Mouse (Mus musculus): Measurements from ENCODE around the gene Bend6. TPM values are rescaled to one million over a fixed set of nuclear protein-coding genes. Genes with fewer than 3 reads are reported as not detected.

Bend6 gene
- total RNA-seq (2022), result 100 to 1,000 TPM; 128 to 153 (median 139) TPM

GRCm38 (mm10) chr1:33907421-33908190 lies at the start of gene Bend6:
Gene Bend6 (minus strand): TSS chr1:33907816.
- peak; percentile 67 to 72 for DNase-seq (ENCODE audit: low spot score in 2 of 2)

DNA sequence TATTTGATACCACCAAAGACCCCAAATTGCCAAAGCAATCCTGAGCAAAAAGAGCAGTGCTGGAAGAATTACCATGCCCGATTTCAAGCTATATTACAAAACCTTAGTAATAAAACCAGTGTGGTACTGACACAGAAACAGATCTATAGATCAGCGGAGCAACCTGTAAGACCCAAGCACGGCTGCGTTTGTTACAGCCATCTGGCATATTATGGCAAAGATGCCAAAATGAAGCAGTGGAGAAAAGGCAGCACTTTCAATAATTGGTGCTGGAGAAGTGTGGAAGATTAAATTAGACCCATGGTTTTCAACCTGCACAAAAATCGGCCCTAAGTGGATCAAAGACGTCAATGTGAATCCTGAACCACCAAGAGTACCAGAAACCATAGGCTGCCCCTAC lies 48.0 kb upstream of the Bend6 start:
- no peak for DNase-seq (ENCODE audit: low spot score in 2 of 2)

DNA sequence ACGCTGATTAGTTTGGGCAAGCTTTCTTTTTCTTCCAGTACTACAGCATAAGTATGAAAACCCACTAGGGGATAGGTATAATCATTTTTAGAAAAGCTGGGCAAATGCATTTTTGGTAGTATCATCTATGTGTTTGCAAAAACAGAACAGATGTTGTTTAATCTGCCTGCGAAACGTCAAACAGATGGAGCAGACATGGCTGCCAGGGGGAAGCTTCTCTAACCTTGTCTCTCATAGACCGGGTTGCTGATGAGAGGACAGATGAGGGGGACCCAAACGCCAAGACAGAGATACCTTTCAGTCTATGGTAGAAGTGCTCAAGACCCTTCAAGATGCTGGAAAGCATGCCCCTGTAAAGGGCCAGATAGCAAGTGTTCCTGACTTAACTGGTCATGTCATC lies 40.9 kb upstream of the Bend6 start:
- DNase-seq (ENCODE audit: low spot score in 2 of 2), result no peak

DNA sequence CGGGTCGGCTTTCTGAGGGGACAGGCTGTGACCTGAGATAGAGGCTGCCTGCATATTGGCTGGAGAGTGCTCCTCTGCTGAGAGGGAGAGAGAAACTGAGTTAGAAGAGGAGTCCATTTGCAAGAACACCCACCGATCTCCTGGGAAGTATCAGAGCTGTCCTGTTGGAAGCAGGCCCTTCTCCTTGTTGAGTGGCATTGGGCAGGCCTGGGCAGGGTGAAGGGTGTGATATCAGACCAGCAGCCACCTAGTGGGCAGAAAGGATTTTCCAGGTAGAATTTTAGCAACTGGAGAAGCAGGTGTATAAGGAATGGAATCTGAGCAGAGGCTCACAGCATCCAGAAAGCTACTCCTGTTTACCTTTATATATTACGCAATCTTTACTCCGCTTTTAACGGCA lies 40.2 kb upstream of the Bend6 start:
- no peak for DNase-seq (ENCODE audit: low spot score in 2 of 2)

DNA sequence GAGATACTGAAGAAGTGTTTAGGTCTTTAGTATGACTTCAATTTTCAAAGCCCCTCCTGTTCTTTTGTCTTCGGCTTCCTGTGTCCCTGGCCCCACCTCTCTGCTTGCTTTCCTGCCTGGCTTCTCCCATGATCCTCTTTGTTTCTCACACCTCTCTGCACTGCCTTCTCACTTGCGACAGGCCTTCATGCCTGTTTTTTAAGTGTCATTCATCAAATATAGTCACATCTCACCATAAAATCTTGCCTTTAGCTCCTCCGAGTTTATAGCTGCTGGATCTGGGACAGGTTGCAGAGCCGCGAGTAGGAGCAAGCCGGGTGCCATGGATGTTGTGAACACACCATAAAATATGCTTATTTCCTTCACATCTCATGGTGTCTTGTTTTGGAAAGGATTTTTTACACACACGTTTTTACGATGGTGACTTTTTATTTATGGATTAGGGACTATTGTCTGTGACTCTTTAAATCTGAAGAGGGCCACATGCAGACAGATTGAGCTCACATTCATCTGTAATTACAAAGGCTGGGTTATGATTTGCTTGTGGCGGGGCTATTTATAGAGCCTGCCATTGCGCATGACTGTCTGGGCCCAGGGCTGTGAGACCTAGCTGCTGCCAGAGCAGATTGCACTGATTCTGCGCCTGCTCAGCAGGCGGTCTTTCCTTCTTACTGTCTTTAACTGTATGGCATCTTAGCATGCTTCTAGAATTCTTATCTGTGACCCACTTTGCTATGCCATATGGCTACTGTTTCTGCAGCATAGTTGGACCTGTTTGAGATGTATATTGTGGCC lies 39.2 kb upstream of the Bend6 start:
- DNase-seq (ENCODE audit: low spot score in 2 of 2), result peak in 1 of 2 experiments; percentile 82

- DNase-seq (ENCODE audit: low spot score in 2 of 2), result no peak
Observed at GRCm38 (mm10) chr1:33945756-33946155, 38.1 kb upstream of the Bend6 start.

DNA sequence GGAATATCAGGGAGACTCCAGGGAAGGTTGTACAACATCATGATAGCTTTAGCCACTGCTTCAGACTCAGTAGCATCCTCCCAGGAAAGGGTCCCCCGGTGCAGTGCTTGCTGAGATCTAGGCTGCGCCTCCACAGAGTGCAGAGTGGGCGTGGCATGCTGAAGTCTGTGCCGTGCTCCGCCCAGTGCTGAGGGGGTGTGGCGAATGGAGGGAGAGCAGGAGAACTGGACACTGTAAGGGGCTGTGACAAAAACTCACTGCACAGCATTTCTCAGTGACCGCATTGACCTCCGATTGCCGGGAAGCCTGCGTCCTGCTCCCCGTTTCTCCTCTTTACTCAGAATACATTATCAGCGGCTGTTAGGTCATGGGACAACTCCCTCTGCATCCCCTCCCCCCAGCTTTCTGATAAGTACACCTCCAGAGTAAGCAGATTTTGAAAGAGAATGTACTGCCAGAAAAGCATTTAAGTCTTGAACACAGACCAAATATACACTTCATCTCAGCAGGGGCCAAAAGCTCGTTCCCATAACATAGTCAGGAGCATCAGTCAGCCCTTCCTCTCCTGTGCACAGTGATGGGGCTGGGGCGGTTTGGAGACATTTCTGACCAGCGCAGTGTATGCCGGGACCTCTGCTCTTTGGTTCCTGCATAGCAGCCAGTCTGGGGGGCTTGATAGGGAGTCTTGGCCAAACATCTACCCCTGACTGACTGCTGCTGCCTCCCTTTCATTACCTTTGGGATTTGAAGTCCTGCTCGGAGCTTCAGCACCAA lies 37.5 kb upstream of the Bend6 start:
- DNase-seq (ENCODE audit: low spot score in 2 of 2), result no peak

- no peak for DNase-seq (ENCODE audit: low spot score in 2 of 2)
Observed at GRCm38 (mm10) chr1:33943943-33944342, 36.3 kb upstream of the Bend6 start.

- no peak for DNase-seq (ENCODE audit: low spot score in 2 of 2)
Observed at GRCm38 (mm10) chr1:33942638-33943037, 35.0 kb upstream of the Bend6 start.

DNA sequence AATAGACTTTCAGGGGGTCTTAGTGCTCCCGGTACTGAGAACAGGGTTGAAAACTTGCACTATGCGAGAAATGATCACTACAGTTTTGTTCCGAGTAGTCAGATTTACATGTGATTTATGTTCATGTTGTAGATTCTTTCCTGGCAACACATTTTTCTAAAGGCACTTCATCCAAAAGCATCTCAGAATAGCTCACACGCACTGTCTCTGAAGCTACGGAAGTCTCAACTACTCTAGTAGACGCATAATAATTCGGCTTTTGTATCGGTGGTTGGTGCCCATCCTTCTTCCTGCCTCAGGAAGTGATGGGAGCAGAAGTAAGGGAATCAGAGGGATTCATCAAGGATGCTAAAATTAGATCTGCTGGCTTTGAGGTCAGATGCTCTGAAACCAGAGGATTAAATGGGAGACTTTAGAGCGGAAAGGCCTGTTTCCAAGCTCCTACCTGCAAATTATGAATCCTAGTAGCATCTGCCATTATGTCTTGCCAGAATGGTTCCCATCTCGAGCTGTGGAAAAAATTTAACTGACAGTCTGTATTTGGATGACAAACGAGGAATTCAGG lies 32.8 kb upstream of the Bend6 start:
- DNase-seq (ENCODE audit: low spot score in 2 of 2), result no peak

- DNase-seq (ENCODE audit: low spot score in 2 of 2), result no peak
Observed at GRCm38 (mm10) chr1:33939828-33940227, 32.2 kb upstream of the Bend6 start.

GRCm38 (mm10) chr1:33935946-33936345 lies 28.3 kb upstream of the Bend6 start:
- no peak for DNase-seq (ENCODE audit: low spot score in 2 of 2)

DNA sequence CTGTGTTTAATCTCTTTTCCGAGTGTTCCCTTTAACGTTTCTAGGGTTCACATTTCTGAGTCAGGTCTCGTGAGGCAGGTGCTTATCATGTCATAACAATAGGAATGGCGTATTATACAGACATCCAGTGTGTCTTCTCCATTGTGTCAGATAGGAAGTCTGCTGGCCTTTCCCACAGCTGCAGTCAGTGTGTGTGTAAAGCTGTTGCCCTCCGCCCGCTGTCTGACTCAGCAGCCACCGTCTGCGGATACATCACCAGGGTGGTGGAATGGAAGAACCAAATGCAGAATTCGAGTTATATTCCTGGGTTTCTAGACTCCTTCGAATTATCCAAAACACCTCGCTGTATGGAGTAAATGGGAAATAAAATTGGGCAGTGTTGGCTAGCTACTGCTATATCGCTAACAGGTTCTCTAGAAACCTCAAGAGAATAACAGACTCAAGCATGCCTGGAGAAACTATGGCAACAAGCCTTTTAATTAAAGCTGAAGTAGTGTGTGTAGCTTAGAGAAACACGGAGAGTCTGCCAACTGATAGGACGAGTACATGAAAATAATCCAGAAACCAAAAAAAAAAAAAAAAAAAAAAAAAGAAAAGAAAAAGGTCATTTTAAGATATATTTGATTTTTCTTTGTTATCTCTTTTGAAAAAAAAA lies 25.4 kb upstream of the Bend6 start:
- no peak for DNase-seq (ENCODE audit: low spot score in 2 of 2)

DNA sequence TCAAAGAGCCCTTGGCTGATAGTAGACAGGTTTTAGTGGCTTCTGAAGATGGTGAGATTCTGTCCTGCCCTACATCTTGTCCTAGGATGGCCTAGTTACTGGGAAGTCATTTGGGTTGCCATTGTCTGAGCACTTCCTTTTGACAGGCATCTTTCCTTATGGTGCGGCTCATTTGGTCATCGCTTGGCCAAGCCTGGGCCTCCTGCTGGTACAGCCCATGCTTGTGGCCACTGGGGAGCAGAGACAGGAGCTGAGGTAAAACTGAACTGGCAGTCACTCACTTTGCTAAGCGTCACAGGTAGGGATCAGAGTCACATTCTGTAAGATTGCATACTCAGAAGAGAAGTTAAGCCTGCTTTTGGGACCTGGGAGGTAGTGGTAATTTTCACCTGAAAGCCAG lies 24.6 kb upstream of the Bend6 start:
- DNase-seq (ENCODE audit: low spot score in 2 of 2), result no peak

DNA sequence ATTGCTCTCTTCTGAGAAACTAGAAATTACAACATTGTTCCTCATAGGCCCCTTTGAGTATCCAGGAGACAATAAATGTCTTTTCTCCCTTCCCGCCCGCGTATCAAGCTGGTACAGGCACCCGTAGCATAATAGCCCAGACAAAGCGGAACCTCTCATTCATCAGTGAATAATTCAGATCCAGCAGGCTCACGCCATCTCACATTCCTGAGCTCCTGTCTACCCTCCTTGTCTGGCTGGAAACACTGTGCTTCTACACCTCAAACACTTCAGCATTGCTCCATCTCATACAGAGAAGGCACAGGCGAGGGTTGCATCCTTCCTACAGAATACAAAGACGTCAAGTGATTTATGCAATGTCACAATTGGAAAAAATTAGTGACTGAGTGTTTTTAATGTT lies 24.2 kb upstream of the Bend6 start:
- DNase-seq (ENCODE audit: low spot score in 2 of 2), result no peak

- no peak for DNase-seq (ENCODE audit: low spot score in 2 of 2)
Observed at GRCm38 (mm10) chr1:33927466-33927865, 19.9 kb upstream of the Bend6 start.

DNA sequence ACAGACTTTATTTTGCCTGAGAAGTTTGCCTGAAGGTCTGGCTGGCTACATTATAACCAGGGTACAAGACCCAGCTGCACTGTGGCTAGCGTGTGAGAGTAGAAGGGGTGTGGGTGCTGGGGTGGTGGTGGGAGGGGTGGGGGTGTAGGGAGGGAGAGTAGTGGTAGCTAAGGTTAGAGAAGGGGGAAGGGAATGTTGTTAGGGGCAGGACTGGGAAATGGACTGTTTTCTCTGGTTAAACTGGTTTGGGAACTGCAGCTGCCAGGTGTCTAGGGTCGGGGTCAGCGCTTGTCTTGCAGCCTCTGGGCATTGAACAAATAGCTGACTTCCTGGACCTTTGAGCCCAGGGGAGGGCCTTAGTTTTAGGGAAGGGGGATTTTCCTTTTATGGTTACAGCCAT lies 17.7 kb upstream of the Bend6 start:
- no peak for DNase-seq (ENCODE audit: low spot score in 2 of 2)

DNA sequence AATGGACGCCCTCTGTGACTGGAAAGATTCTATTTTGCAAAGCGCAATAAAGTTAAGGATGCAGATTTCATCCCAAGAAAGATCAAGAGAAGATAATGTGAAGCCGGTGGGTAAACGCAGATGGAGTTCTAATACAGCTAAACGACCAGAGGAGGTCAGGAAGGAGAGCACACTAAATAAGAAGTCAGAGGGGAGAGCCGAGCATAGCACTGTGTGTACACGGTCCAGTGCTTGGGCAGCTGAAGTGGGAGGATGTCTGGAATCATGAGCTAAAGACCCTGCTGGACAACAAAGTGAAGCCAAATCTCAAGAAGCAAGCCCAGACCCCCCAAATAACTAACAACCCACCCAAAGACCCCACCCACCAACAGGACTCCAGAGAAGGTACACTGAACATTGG lies 15.4 kb upstream of the Bend6 start:
- DNase-seq (ENCODE audit: low spot score in 2 of 2), result no peak

DNA sequence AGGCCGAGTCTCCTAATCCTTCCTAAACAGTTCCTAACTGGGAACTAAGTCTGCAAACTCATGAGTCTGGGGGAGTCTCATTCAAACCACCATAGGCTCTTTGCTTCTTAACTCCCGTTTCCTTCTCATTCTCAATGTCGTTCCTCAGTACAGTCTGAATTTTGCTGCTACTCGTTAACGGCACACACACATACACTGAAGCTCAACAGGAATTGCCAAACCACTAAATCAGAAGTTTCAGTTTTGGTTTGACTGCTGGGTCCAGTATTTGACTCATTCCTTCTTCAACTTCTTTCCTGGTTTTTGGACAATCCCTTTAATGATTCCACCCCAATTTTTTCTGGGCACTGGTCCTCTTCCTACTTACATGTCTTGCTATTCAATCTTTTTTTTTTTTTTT lies 8.9 kb upstream of the Bend6 start:
- DNase-seq (ENCODE audit: low spot score in 2 of 2), result no peak

GRCm38 (mm10) chr1:33911589-33911988 lies 4.0 kb upstream of the Bend6 start:
- no peak for DNase-seq (ENCODE audit: low spot score in 2 of 2)

All from left cerebral cortex, adult 8-10 months (tissue).